Mouse (Mus musculus) adrenal gland, adult 2 months (tissue): ENCODE data around the gene Rhox7b. TPM values are rescaled to one million over a fixed set of nuclear protein-coding genes. Genes with fewer than 3 reads are reported as not detected.
"Not testable (repeated sequence)": the region's sequence is repeated elsewhere in the genome, so short reads cannot be mapped to it uniquely, and the experiment has no call there.

Source experiments
- DNase-seq: peaks from one replicate; pipeline ENCODE4 v3.0.0; 2021
- long read RNA-seq: library from polyadenylated mRNA; stranded (forward); transcript quantifications from one replicate; pipeline ENCODE4 v2.0.0, GENCODE M21; 2021
- polyA plus RNA-seq: library from polyadenylated mRNA; depleted of rRNA; stranded (reverse); fragments of >200 nt; gene quantifications from 2 replicates; pipeline ENCODE4 v1.2.3, GENCODE M21; 2012; rRNA removed
- total RNA-seq, 2 experiments: library from RNA; stranded (reverse); gene quantifications; 2 replicates each; pipeline ENCODE4 v1.2.3; 2021

Rhox7b gene
- total RNA-seq = not detected
- not detected in 2 replicates for polyA plus RNA-seq
- long read RNA-seq = 0 reads

GRCm38 (mm10) chrX:37897132-37897531 lies at the start of gene Rhox7b:
Rhox7b (minus strand) TSS chrX:37897232.
- DNase-seq = not testable (repeated sequence)

GRCm38 (mm10) chrX:37916311-37916710 lies 19.3 kb upstream of the Rhox7b start:
- DNase-seq = no peak

GRCm38 (mm10) chrX:37908581-37908980 lies 11.5 kb upstream of the Rhox7b start:
- peak; percentile 6 for DNase-seq

GRCm38 (mm10) chrX:37903727-37904126 lies 6.7 kb upstream of the Rhox7b start:
- DNase-seq = peak; percentile 15

- DNase-seq = not testable (repeated sequence)
Observed at GRCm38 (mm10) chrX:37901670-37902069, 4.6 kb upstream of the Rhox7b start, which contains the start of gene Rhox9. Rhox9 (minus strand) TSS chrX:37901770.

GRCm38 (mm10) chrX:37878844-37879243 lies 18.2 kb downstream of the Rhox7b start, which contains the start of gene Rhox8:
Rhox8 (minus strand) TSS chrX:37878944.
- DNase-seq = no peak

GRCm38 (mm10) chrX:37871641-37872040 lies 25.4 kb downstream of the Rhox7b start:
- DNase-seq = no peak

Other genes starting within 250 kb of the Rhox7b start
- not detected for gene Rhox4g, start 245.9 kb downstream of the Rhox7b start, total RNA-seq
- not detected in 2 replicates for gene Rhox4g, start 245.9 kb downstream of the Rhox7b start, polyA plus RNA-seq
- not detected for gene Rhox3h, start 228.5 kb downstream of the Rhox7b start, total RNA-seq
- not detected in 2 replicates for gene Rhox3h, start 228.5 kb downstream of the Rhox7b start, polyA plus RNA-seq
- gene Rhox2h, start 224.0 kb downstream of the Rhox7b start, total RNA-seq = not detected
- not detected in 2 replicates for gene Rhox2h, start 224.0 kb downstream of the Rhox7b start, polyA plus RNA-seq
- not detected for gene Rhox5, start 92.4 kb downstream of the Rhox7b start, total RNA-seq
- gene Rhox5, start 92.4 kb downstream of the Rhox7b start, polyA plus RNA-seq = not detected in 2 replicates
- not detected for gene Rhox6, start 70.3 kb downstream of the Rhox7b start, total RNA-seq
- not detected in 2 replicates for gene Rhox6, start 70.3 kb downstream of the Rhox7b start, polyA plus RNA-seq
- gene Rhox7a, start 65.5 kb downstream of the Rhox7b start, total RNA-seq = not detected
- gene Rhox7a, start 65.5 kb downstream of the Rhox7b start, polyA plus RNA-seq = not detected in 2 replicates
- gene Rhox8, start 18.3 kb downstream of the Rhox7b start, total RNA-seq = not detected
- gene Rhox8, start 18.3 kb downstream of the Rhox7b start, polyA plus RNA-seq = not detected in 2 replicates
- not detected for gene Rhox9, start 4.5 kb upstream of the Rhox7b start, total RNA-seq
- not detected in 2 replicates for gene Rhox9, start 4.5 kb upstream of the Rhox7b start, polyA plus RNA-seq
- gene Btg1-ps1, start 121.6 kb upstream of the Rhox7b start, total RNA-seq = not detected
- gene Btg1-ps1, start 121.6 kb upstream of the Rhox7b start, polyA plus RNA-seq = not detected in 2 replicates
- gene Btg1-ps2, start 145.9 kb upstream of the Rhox7b start, total RNA-seq = not detected
- 0.51 TPM in 1 of 2 replicates, not detected in the other for gene Btg1-ps2, start 145.9 kb upstream of the Rhox7b start, polyA plus RNA-seq
- gene Rhox10, start 169.2 kb upstream of the Rhox7b start, total RNA-seq = not detected
- gene Rhox10, start 169.2 kb upstream of the Rhox7b start, polyA plus RNA-seq = not detected in 2 replicates
- not detected for gene Rhox11, start 187.9 kb upstream of the Rhox7b start, total RNA-seq
- not detected in 2 replicates for gene Rhox11, start 187.9 kb upstream of the Rhox7b start, polyA plus RNA-seq
- not detected for gene Rhox12, start 213.7 kb upstream of the Rhox7b start, total RNA-seq
- not detected in 2 replicates for gene Rhox12, start 213.7 kb upstream of the Rhox7b start, polyA plus RNA-seq
- not detected for gene Rhox13, start 224.0 kb upstream of the Rhox7b start, total RNA-seq
- gene Rhox13, start 224.0 kb upstream of the Rhox7b start, polyA plus RNA-seq = not detected in 2 replicates